Mouse (Mus musculus) ES-E14 (cell line): ENCODE results near the gene Rabgap1l. TPM values are rescaled to one million over a fixed set of nuclear protein-coding genes. Genes with fewer than 3 reads are reported as not detected.

Experiments
- DNase-seq: peaks from one replicate; pipeline ENCODE4 v3.0.0-alpha.2; 2013; ENCODE audit warnings: low read depth, low spot score
- H3K27ac ChIP-seq: 2 replicates; pipeline ENCODE4 v1.5.1; 2012; ENCODE audit warnings: low read depth, mild to moderate bottlenecking, low read length, moderate library complexity, mixed read lengths; ENCODE audit not compliant: poor library complexity, insufficient read depth, severe bottlenecking
- H3K36me3 ChIP-seq: 2 replicates; pipeline ENCODE4 v1.6.1; 2012; ENCODE audit warnings: mild to moderate bottlenecking, low read length, moderate library complexity, mixed read lengths; ENCODE audit not compliant: control insufficient read depth, poor library complexity, insufficient read depth, severe bottlenecking
- H3K4me1 ChIP-seq, 2 experiments: fragments of 150-350 bp in 1 of 2; sonication (generic) in 1 of 2; 2 replicates each; pipeline ENCODE4 v1.6.1; 2012; ENCODE audit warnings: low read length in 2 of 2, mild to moderate bottlenecking in 1 of 2, mixed read lengths in 1 of 2; ENCODE audit not compliant: control insufficient read depth in 2 of 2, insufficient read depth in 2 of 2, poor library complexity in 1 of 2
- H3K4me3 ChIP-seq, 2 experiments: fragments of 150-350 bp in 1 of 2; sonication (generic) in 1 of 2; 2 replicates each; pipeline ENCODE4 v1.5.1; 2012; ENCODE audit warnings: low read length in 2 of 2, low read depth in 1 of 2, mild to moderate bottlenecking in 1 of 2, mixed read lengths in 1 of 2; ENCODE audit not compliant: insufficient read depth in 1 of 2, poor library complexity in 1 of 2, severe bottlenecking in 1 of 2
- H3K9ac ChIP-seq: 2 replicates; pipeline ENCODE4 v1.6.1; 2012; ENCODE audit warnings: low read depth, mild to moderate bottlenecking, low read length, mixed read lengths; ENCODE audit not compliant: poor library complexity, insufficient read depth, severe bottlenecking
- H3K9me3 ChIP-seq: fragments of 150-350 bp; sonication (generic); 2 replicates; pipeline ENCODE4 v1.6.1; 2012; ENCODE audit warnings: low read depth, mild to moderate bottlenecking, low read length; ENCODE audit not compliant: control insufficient read depth, insufficient read depth
- CHD2 ChIP-seq: IDR thresholded peaks from 2 replicates; pipeline ENCODE4 v1.6.1; 2014; ENCODE audit warnings: mild to moderate bottlenecking, low read depth, low read length, inconsistent platforms
- HCFC1 ChIP-seq: IDR thresholded peaks from 2 replicates; pipeline ENCODE4 v1.6.1; 2012; ENCODE audit warnings: low read length, inconsistent platforms, borderline replicate concordance; ENCODE audit not compliant: insufficient read depth
- MAFK ChIP-seq: IDR thresholded peaks from 2 replicates; pipeline ENCODE4 v1.6.1; 2014; ENCODE audit warnings: mild to moderate bottlenecking, low read depth, low read length, inconsistent platforms; ENCODE audit not compliant: insufficient read depth
- ZC3H11A ChIP-seq: IDR thresholded peaks from 2 replicates; pipeline ENCODE4 v1.6.1; 2012; ENCODE audit warnings: low read depth, mild to moderate bottlenecking, inconsistent platforms, low read length, borderline replicate concordance
- ZNF384 ChIP-seq: IDR thresholded peaks from 2 replicates; pipeline ENCODE4 v1.6.1; 2012; ENCODE audit warnings: low read depth, low read length, inconsistent platforms
- in situ Hi-C, 2 experiments: fragments of 600-800 bp; cut with MboI; formaldehyde crosslinking; loops; one replicate each; pipeline ENCODE4 v1.15.1; 2025; ENCODE audit warnings: low sequenced_read_pairs in 2 of 2, inconsistent platforms in 1 of 2; ENCODE audit not compliant: unreplicated experiment in 2 of 2
- total RNA-seq: library from RNA; depleted of rRNA; stranded (reverse); fragments of 300-350 nt; gene quantifications from 2 replicates; pipeline ENCODE4 v1.2.3, GENCODE M21; 2012

Gene Rabgap1l
- total RNA-seq, 1 experiment: 10.3 TPM

- Histone ChIP-seq H3K36me3 (no peaks in the 10 kb centered on the region), H3K4me1 (no peaks in the 10 kb centered on the region), H3K9me3 (no peaks in the 10 kb centered on the region), H3K4me3 (no peak overlapping the region), H3K9ac (no peak overlapping the region), H3K27ac (no peak overlapping the region)
- no peak for DNase-seq
- in situ Hi-C loops: loop anchor here in 1 of 2 experiments (25.0 kb wide), 2 partner anchors 155 to 305 kb away; no protein-coding TSS in a partner anchor
- TF ChIP-seq CHD2 (no peak), MAFK (no peak), ZC3H11A (peak; percentile 67), HCFC1 (no peak), ZNF384 (no peak)
Measured at GRCm38 (mm10) chr1:160717742-160718141, 75.3 kb downstream of the Rabgap1l start.

- no peak overlapping the region for H3K4me3 ChIP-seq
- in situ Hi-C loops: loop anchor here in 1 of 2 experiments (25.0 kb wide), 2 partner anchors 152 to 302 kb away; no protein-coding TSS in a partner anchor
- H3K9ac ChIP-seq: no peak overlapping the region
- DNase-seq: no peak
- TF ChIP-seq HCFC1 (no peak), MAFK (no peak), CHD2 (no peak), ZNF384 (no peak), ZC3H11A (no peak)
- no peaks in the 10 kb centered on the region for H3K36me3 ChIP-seq
- no peak overlapping the region for H3K27ac ChIP-seq
- H3K4me1 ChIP-seq: no peaks in the 10 kb centered on the region
- no peaks in the 10 kb centered on the region for H3K9me3 ChIP-seq
Measured at GRCm38 (mm10) chr1:160714685-160715084, 78.3 kb downstream of the Rabgap1l start.

DNA sequence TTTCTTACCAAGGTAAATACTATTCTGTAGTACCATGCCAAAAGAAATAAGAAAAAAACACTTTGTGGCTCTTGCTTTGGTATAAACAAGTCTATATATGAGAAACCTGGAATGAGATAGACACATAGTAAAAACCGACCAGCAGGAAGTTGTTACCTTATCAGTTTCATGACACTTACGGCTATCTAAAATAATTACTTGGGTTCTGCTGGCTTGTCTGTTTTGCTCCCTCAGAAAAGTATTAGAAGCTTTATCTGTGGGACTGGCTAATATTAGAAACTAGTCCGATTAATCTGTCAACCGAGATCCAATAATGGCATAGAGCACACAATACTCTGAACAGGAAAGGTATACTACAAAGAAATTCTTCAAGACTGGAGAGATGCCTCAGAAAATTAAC lies 79.1 kb downstream of the Rabgap1l start:
- Histone ChIP-seq H3K27ac (no peak overlapping the region), H3K9ac (no peak overlapping the region), H3K36me3 (no peaks in the 10 kb centered on the region), H3K4me1 (no peaks in the 10 kb centered on the region), H3K4me3 (no peak overlapping the region), H3K9me3 (no peaks in the 10 kb centered on the region)
- DNase-seq: no peak
- in situ Hi-C loops: loop anchor here in 1 of 2 experiments (25.0 kb wide), 2 partner anchors 152 to 302 kb away; no protein-coding TSS in a partner anchor
- TF ChIP-seq CHD2: no peak
- TF ChIP-seq ZC3H11A: no peak
- TF ChIP-seq ZNF384: no peak
- no peak for TF ChIP-seq MAFK
- no peak for TF ChIP-seq HCFC1

- no peaks in the 10 kb centered on the region for H3K36me3 ChIP-seq
- H3K4me3 ChIP-seq: no peak overlapping the region
- in situ Hi-C loops: loop anchor here in 1 of 2 experiments (25.0 kb wide), 2 partner anchors 151 to 301 kb away; no protein-coding TSS in a partner anchor
- H3K9ac ChIP-seq: no peak overlapping the region
- no peaks in the 10 kb centered on the region for H3K9me3 ChIP-seq
- H3K4me1 ChIP-seq: no peaks in the 10 kb centered on the region
- H3K27ac ChIP-seq: no peak overlapping the region
- no peak for DNase-seq
- no peak for TF ChIP-seq MAFK
- TF ChIP-seq HCFC1: no peak
- no peak for TF ChIP-seq ZC3H11A
- no peak for TF ChIP-seq ZNF384
Measured at GRCm38 (mm10) chr1:160713383-160713782, 79.6 kb downstream of the Rabgap1l start.

- DNase-seq: no peak
- Histone ChIP-seq H3K4me1 (no peaks in the 10 kb centered on the region), H3K4me3 (no peak overlapping the region), H3K27ac (no peak overlapping the region), H3K9me3 (no peaks in the 10 kb centered on the region), H3K36me3 (no peaks in the 10 kb centered on the region), H3K9ac (no peak overlapping the region)
- in situ Hi-C loops: loop anchor here in 1 of 2 experiments (25.0 kb wide), 2 partner anchors 148 to 298 kb away; no protein-coding TSS in a partner anchor
- no peak for TF ChIP-seq ZNF384
- no peak for TF ChIP-seq ZC3H11A
- TF ChIP-seq MAFK: no peak
- no peak for TF ChIP-seq HCFC1
- TF ChIP-seq CHD2: no peak
Measured at GRCm38 (mm10) chr1:160710539-160710938, 82.5 kb downstream of the Rabgap1l start.
